Mouse (Mus musculus) cerebellum, adult 2 months (tissue): ENCODE results near the gene Ripply1.

ENCODE experiments used
- CTCF ChIP-seq: fragments of 200-500 bp; IDR thresholded peaks from 2 replicates; pipeline ENCODE4 v1.5.1; 2011; ENCODE audit warnings: low read depth, mild to moderate bottlenecking, control low read depth, low read length, moderate library complexity, borderline replicate concordance; ENCODE audit not compliant: insufficient read depth
- POLR2A ChIP-seq: fragments of 200-500 bp; IDR thresholded peaks from 2 replicates; pipeline ENCODE4 v1.6.1; 2011; ENCODE audit warnings: low read length, control low read depth, borderline replicate concordance; ENCODE audit not compliant: insufficient read depth

GRCm38 (mm10) chrX:139737066-139737465, 45.1 kb downstream of the Ripply1 start:
- no peak for TF ChIP-seq POLR2A
- TF ChIP-seq CTCF, result no peak
